Mouse (Mus musculus): ENCODE results near the gene Mrpl18.
"Not testable (repeated sequence)": the region's sequence is repeated elsewhere in the genome, so short reads cannot be mapped to it uniquely, and the experiment has no call there.

The Mrpl18 gene

DNA sequence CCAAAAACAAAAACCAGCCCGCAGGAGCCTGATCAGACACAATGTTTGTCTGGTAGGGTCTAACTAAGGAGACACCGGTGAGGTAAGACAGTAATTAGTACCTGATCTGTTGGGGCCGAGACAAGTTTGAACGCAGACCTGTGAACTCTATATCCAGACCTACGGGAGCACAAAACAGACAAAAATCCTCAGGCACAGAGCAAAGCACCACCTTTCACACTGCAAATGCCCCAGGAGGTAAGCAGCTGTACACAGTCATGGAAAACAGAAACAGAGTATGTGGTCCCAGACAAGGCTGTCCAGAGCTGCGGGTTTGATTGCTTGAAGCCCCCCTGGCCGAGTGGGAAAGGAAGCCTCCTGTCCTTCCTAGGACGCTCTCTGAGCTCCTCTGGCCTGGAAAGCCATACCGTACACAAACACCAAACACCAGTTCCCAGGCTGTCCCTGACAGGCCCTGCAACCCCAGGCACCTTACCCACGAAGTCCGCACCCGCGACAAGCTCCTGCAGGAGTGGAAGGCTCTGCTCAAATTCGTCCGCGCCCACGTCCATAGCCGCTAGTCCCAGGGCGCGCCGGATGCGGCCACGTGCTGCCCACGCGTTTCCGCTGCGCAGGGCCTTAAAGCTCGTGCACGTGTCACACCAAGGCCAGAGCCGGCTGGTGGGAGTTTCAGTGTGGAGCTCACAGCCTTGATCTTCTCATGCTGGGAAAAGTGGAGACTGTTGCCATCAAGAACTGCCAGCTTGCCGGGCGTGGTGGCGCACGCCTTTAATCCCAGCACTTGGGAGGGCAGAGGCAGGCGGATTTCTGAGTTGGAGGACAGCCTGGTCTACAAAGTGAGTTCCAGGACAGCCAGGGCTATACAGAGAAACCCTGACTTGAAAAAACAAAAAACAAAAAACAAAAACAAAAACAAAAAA, 6.5 kb downstream of the Mrpl18 start, which contains the start of gene Pnldc1:
Gene Pnldc1, minus strand, starts transcription at position 870 of the 920 bp plus-strand sequence.
- DNase-seq (ENCODE audit: low spot score) = no peak

DNA sequence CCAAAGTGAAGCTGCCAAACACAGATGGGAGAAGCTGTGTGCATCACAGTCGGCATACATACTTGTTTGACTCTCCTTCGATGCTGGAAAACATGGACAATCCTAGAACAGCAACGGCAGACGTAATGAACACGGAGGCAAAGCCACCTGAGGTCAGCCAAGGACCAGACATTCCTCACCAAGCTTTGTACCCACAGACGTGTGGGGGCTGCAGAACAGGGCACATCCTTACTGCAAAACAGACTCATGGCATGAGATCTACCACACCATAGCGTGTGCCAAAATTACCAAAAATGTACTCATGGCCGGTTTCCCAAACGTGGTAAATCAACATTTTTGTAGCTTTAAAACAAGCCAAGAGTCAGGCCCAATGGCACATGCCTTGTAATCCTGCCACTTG, 9.7 kb downstream of the Mrpl18 start:
- no peak for DNase-seq (ENCODE audit: low spot score)

DNA sequence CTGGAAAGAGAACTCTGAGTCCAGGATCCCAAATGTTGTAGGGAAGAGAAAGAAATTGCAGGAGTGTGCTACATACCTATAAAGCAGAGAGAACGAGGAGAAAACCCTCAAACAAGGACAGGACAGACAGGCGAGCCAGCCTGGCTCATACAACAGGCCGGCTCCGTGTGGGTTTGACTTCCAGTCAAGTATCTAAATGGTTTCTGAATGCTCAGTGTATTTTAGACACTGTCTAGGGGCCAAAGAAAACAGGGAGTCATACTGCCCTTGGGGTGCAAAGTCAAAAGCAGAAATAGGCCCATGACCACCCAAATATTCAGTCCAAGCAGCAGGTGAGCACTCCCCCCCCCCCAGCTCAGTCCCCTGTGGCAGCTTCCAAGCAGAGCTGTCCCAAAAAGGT, 10.3 kb downstream of the Mrpl18 start:
- no peak for DNase-seq (ENCODE audit: low spot score)

- DNase-seq (ENCODE audit: low spot score) = no peak
These were observed 11.8 kb downstream of the Mrpl18 start for GRCm38 (mm10) chr17:12904349-12904748.

GRCm38 (mm10) chr17:12903372-12904333, 12.5 kb downstream of the Mrpl18 start:
- no peak for DNase-seq (ENCODE audit: low spot score)

GRCm38 (mm10) chr17:12902291-12902690, 13.9 kb downstream of the Mrpl18 start:
- DNase-seq (ENCODE audit: low spot score) = no peak

- DNase-seq (ENCODE audit: low spot score) = not testable (repeated sequence)
These were observed 17.5 kb downstream of the Mrpl18 start for GRCm38 (mm10) chr17:12898607-12899006.

DNA sequence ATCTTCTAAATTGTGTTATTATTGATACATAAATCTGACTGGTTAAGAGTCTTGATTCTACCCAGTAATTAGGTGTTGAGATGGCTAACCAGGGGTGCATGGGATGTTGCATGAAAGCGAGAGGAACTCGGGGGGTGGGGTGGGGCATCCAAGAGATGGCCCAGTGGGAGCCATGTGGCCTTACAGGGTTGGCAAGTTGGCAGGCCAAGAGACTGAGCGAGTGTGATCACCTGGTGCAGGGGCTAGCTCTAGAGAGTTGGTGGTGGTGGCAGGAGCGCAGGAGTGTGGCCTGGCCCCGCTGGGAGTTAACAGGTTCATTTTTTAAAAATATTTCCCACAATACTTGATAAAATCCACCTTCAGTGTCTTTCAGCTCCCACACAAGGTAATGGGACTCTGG, 18.5 kb downstream of the Mrpl18 start:
- no peak for DNase-seq (ENCODE audit: low spot score)

- DNase-seq (ENCODE audit: low spot score) = no peak
These were observed 24.1 kb downstream of the Mrpl18 start for GRCm38 (mm10) chr17:12892033-12892432.

- DNase-seq (ENCODE audit: low spot score) = no peak
These were observed 25.1 kb downstream of the Mrpl18 start for GRCm38 (mm10) chr17:12891054-12891453.

DNA sequence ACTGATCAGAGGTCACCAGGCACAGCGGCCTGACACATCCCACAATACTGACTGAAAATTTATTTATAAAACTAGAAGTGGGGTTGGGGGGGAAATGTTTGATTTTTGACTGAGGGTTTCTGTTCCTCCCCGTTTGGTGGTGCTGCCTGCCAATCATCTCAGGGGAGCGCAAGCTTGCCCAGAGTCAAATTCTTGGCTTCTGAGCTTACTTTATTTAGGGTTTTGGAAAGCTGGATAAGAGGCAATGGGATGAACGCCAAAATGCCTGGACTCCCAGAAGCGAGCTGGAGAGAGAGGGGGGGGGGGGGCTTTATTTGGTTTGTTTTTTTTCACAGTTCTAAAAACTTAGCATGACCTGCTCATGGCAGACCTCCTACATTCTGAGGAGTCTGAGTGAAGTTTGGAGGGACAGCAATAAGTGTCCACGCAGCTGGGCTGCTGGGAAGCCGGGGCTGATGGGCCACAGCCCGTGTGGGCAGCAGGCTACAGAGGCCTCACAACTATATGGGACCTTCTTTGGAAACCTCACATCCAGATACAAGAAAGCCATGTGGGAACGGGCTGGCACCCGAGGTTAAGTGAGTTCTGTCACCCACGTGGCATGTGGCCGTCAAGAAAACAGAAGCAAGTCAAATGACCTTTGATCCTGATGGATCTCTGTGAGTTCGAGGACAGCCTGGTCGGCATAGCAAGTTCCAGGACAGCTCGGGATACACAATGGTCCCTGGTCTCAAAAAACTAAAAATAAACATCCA, 28.9 kb downstream of the Mrpl18 start:
- DNase-seq (ENCODE audit: low spot score) = no peak

- DNase-seq (ENCODE audit: low spot score) = no peak
These were observed 29.5 kb downstream of the Mrpl18 start for GRCm38 (mm10) chr17:12886620-12887019.

- DNase-seq (ENCODE audit: low spot score) = no peak
These were observed 34.9 kb downstream of the Mrpl18 start for GRCm38 (mm10) chr17:12881216-12881615.

DNA sequence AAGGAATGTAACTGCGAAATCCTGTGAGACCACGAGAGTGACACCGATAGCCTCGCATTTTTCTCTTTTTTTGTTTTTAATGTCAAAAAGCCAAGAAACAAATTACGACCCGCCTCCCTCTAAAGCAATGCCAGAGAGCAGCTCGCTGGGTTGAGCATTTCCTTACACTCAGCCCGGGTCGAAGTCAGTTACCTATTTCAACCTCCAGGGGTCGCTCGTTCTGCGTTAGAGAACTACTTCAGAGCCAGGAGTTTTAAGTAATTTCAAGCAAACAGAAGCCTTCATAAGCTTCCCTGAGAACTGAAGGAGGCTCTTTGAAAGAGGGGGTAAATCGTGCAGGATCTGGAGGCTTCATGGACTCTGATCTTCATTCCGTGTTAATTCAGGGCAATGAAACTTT, 36.0 kb downstream of the Mrpl18 start:
- peak; percentile 76 for DNase-seq (ENCODE audit: low spot score)

- no peak for DNase-seq (ENCODE audit: low spot score)
These were observed 40.4 kb downstream of the Mrpl18 start, which contains the start of gene Mrgprh for GRCm38 (mm10) chr17:12875734-12876133. Gene Mrgprh (plus strand): TSS chr17:12876034.

DNA sequence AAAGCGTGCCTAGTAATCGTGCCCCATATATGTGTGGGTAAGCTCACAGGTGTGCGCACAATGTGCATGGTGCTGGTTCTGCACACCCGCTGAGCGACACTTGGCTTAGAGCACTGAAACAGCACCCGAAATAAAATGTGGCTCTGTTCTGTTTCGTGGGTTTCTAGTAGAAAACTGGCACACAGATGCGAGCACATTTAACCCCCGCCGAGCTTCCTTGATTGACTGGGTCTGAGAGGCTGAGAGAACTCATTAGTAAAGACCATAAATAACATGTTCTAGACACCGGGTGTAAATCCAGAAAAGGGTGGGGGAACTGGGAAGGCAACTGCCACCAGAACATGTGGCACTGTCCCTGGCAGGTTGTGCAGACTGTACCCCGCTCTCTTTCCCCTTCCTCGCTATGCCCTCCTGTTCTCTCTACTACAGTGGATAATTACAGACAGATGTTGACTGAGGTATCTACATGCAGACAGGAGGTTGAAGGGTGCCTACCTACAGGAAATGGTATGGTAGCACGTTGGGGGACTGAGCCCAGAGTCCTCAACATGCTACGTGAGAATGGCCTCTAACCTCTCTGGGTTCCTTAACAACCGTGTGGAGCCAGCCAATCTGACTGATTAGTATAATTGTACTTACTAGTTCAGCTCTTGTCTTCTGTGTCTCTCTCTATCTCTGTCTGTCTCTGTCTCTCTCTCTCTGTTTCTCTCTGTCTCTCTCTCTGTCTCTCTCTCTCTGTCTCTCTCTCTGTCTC, 43.7 kb downstream of the Mrpl18 start:
- no peak for DNase-seq (ENCODE audit: low spot score)

DNA sequence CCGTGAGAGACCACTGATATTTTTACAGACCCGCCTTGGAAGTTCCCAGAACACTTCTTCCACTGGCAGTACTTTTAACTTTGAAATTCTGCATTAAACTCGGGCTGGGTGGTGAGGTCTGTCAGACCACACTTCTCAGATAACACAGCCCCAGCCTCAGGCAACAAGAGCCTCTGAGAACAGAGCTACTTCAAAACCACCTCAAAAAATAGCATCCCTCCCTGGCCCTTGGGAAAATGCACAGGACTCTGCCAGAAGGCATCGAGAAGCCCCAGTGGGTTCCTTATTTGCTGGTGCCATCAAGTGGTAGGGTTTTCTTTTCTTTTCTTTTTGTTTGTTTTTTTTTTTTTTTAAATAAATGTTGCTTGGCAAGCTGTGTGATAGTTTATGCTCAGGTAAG, 47.5 kb downstream of the Mrpl18 start:
- DNase-seq (ENCODE audit: low spot score) = no peak

DNA sequence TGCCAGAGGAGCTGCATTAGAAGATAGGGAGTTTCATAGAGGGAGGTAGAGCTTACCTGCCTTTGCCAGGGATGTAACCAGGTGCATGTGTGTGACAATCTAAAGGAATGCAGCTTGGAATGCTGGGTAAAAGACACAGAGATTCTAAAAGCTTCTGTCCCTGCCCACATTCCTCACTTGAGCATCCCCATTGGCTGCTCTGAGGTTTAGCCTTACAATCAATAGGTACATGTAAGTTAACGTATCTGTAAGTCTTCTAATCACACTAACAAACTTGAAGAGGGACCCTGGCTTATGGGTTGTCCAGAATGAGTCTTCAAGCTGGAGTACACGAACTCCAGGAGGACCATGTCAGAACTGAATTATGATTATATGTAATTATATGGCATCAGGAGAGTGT, 48.1 kb downstream of the Mrpl18 start, which contains the start of gene Mas1:
Gene Mas1, minus strand, starts transcription at position 101 of the 400 bp plus-strand sequence.
- DNase-seq (ENCODE audit: low spot score) = no peak

DNA sequence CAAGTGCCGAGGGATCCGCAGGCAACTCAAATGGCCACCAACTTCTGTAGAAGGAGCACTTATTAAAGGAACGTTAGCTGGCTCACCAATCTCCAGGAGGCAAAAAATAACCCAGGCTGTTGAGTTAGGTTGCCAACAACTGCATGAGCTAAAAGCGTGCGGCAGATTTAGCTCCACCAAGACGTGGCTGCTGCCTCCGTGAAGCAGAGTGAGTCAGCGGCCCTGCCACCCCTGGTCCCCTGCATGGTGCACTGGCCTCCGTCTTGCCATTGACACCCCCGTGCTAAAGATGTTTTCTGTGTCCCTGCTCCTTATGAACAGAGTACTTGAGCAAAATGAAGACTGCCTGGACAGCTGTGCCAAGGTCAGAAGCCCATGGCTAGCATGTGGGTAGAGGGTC, 49.3 kb downstream of the Mrpl18 start:
- no peak for DNase-seq (ENCODE audit: low spot score)

DNA sequence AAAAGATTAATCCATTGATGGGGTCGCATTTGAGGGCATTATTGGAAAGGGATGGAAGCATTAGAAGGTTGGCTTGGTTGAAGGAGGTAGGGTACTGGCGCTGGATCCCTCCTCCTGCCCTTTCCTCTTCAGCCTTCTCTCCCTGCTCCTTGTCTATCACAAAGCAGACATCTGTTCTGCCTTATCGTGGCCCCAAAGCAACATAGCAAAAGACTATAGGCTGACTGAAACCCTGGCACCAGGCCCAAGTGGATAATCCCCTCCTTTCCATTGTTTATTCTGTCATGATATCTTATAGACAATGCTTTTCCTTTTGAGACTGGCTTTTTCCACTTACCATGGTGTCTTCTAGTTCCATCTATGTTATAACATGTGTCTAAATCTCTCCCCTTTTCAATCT, 50.7 kb downstream of the Mrpl18 start:
- no peak for DNase-seq (ENCODE audit: low spot score)

DNA sequence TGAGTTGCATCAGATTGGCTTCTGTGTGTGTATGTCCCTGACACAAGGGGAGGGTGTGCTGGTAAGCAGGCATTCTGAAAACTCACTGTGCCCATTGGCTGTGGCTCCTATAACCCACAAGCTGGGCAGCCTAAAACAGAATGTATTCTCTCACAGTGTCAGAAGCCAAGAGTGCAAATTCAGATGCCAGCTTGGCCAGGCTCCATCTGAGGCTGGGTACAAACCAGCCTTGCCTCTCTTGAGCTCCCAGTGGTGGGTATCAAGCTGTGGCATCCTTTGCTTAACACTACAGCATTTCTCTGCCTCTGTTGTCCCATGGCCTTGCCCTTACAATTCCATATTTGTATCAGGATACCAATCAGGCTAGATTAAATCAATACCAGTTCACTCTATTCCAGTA, 52.0 kb downstream of the Mrpl18 start:
- no peak for DNase-seq (ENCODE audit: low spot score)

Data from urinary bladder, postnatal 25 days (tissue).